Mouse (Mus musculus): ENCODE results near the gene Irak3. TPM values are rescaled to one million over a fixed set of nuclear protein-coding genes. Genes with fewer than 3 reads are reported as not detected.

Gene Irak3
- 3.2 and 3.5 TPM in 2 replicates for polyA plus RNA-seq (2015; fragmentation: Nextera tagmentation; extraction: Ambion mirVana)

DNA sequence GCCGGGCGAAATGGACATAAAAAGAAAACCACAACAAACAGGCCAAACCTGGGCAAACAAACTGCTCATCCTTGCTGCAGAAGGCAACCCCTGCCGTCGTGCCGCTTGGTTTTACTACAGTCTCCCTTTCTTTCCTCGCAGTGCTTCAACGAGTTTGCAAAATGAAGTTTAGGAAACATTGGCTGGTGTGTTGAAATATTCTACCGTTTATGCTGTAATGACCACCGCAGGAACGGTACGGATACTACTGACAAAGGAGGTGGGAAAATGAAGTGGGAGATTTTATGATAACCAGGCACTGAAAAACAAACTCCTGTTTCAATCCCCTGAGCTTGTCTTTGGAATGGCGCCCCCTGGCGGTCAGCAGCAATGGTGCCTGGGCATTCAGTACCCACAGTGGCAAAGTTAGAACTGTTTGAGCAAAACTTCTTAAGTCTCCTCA, at the start of gene Irak3:
Gene Irak3, minus strand, starts transcription at position 170 of the 442 bp plus-strand sequence.

DNA sequence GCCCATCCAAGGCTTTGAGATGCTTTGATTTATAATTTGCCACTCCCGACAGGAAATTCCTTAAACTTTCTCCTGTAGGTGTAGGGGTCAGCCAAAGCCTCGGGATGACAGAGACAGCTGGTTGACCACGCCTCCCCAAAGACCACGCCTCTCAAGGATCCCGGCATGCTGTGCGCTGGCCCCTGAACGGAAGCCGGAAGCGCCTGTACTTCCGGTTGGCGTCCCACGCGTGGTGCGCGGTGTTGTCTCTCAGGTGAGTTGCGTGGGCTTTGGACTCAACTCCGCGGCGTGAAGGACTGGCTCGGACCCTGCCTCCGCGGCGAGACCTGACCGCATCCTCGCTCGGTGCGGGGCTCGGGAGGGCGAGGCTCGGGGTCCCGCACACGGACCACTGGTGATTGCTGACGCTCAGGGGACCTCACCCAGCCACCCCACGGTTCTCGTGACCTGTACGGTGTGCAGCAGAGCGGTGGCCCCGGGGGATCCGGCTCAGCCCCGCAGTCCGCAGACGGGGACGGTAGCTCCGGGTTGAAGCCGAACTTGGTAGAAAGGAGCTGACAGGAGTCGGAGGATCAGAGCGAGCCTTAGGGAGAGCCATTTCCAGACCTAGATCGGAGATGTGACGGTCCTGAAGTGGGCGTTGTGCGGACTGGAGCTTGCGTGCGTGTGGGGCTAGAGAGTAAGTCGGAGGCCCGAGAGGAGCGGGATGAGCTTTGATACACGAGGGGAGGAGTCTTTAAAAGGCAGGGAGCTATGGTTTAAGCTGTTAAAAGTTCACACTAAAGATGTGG, 25.1 kb upstream of the Irak3 start, which contains the start of gene Llph:
Gene Llph, plus strand, starts transcription at position 200 of the 791 bp plus-strand sequence.

DNA sequence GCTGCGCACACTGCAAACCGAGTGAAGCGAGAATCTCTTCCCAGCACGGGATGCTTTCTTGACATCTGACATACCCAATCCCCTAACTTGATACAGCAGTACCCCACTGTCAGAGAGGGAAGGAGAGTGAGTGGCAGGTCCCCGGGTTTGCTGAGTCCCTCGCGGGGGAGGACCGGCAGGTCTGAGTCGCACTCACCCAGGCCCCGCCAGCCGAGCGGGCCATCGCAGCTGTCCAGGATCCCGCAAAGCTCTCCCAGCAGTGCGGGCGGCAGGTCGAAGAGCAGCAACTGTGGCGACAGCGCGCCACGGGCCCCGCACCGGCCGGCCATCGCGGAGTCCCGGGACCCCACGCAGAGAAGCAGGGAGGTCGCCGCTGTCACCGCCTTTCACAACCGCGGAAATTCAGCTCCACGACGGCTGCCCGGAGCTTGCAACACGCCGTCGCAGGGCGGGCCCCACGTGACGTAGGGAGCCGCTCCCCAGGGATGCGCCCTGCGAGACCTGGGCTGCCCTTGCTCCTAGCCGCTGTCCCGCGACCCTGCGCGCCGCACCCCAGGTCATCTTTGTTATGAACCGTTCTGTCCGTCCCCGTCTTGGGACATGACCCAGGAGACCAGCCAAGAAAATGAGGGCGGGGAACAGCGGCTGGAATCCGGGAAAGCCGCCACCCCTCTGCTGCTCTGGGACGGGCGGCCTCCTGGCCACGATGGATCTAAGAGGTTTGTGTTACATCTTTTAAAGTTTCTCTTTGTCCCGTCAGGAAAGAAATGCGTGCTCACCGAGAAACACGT, 604 bp downstream of the Irak3 start, which contains the start of gene Tmbim4:
Gene Tmbim4, plus strand, starts transcription at position 460 of the 791 bp plus-strand sequence.

DNA sequence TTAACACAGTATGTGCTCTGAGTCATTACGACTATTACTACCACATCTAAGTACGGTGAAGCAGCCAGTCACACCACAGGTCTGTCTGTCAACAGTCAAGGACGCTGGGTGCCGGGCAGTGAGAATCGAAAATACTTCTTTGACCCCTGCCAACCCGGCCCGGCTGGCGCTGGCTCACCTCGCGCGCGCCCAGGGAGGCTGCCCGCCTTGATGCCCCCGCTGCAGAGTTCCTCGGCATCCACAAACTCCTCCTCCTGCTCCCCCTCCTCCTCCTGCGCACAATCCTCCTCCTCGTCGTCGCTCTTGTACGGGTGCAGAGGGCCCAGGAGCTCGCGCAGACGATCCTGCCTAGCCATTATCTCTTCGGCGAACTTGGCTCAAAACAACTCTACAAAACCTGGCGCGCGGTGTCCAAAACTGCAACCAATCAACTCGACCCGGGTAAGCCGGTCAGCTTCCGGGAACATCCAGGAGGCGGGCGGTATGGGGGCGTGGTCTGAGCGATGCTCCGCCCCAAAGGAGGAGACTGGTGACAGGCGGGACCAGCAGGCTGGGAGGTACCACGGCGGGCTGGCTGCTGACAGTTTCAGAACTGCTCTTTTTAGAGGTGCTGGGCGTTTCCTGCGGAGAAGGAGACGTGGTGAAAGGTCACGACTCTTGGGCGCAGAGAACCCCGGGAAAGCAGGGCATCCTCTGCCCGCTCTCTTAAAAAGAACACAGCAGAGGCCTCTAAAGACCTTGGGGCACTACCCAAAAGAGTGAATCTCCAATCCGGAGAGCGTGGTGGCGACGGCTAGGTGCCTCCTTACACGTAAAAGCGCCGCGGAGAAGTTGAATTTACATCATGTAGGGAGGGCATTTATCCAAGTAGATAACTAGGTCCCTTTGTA, 89.2 kb downstream of the Irak3 start, which contains the start of gene Helb:
Gene Helb, minus strand, starts transcription at position 481 of the 890 bp plus-strand sequence.

Other genes starting within 250 kb of the Irak3 start
- 3.5 and 5.3 TPM in 2 replicates for gene Helb, start 89.1 kb downstream of the Irak3 start, polyA plus RNA-seq (2015; fragmentation: Nextera tagmentation; extraction: Ambion mirVana)
- 202 and 290 TPM in 2 replicates for gene Tmbim4, start 540 bp downstream of the Irak3 start, polyA plus RNA-seq (2015; fragmentation: Nextera tagmentation; extraction: Ambion mirVana)
- gene Llph, start 24.9 kb upstream of the Irak3 start, polyA plus RNA-seq (2015; fragmentation: Nextera tagmentation; extraction: Ambion mirVana): 42.4 and 46.1 TPM in 2 replicates

Data from adrenal gland, postnatal 0 days (tissue).